Mouse (Mus musculus) left cerebral cortex, postnatal 4 days (tissue): Measurements from ENCODE around the gene C4b. TPM values are rescaled to one million over a fixed set of nuclear protein-coding genes. Genes with fewer than 3 reads are reported as not detected.
A peak's percentile ranks its signal among the peaks of the same experiment; 100 is the strongest.
"Not testable (repeated sequence)": the region's sequence is repeated elsewhere in the genome, so short reads cannot be mapped to it uniquely, and the experiment has no call there.

Source experiments
- DNase-seq: peaks from one replicate; pipeline ENCODE4 v3.0.0-alpha.2; 2022
- intact Hi-C: fragments of 180-260 bp; cut with DNase I; formaldehyde crosslinking; loops from one replicate; pipeline ENCODE4 v1.15.1; 2025
- total RNA-seq, 2 experiments: library from RNA; stranded (reverse); gene quantifications; 2 replicates each; pipeline ENCODE4 v1.2.3; 2021

C4b gene
- total RNA-seq, 2 experiments from 2014 or later = 4.4 TPM

DNA sequence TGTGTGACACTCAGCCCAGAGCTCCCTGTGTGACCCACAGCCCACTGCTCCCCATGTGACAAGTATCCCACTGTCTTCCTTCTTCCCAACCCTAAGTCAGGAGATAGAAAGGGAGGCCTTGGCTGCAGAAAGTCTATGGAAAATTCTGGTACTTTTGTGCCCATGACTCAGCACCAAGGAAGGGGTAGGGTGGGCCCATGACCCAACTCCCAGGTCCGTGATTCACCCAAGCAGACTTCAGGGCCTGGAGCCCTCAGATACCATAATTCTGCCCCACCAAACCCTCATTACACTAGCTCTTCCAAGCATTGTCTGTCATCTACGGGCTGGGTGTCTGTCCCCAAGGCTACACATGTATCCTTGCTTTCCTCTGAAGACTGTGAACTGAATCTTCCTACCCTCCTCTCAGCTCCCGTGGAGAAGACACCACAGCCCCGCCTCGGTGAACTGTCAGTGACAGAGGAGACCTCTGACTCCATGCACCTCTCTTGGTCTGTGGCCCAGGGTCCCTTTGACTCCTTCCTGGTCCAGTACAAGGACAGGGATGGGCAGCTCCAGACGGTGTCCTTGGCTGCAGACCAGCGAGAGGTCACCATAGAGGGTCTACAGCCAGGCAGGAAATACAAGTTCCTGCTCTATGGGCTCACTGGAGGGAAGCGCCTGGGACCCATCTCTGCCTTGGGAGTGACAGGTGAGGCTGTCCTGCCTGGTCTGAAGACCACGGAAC, 29.3 kb downstream of the C4b start:
- intact Hi-C loops, DNase-seq: not testable (repeated sequence)

DNA sequence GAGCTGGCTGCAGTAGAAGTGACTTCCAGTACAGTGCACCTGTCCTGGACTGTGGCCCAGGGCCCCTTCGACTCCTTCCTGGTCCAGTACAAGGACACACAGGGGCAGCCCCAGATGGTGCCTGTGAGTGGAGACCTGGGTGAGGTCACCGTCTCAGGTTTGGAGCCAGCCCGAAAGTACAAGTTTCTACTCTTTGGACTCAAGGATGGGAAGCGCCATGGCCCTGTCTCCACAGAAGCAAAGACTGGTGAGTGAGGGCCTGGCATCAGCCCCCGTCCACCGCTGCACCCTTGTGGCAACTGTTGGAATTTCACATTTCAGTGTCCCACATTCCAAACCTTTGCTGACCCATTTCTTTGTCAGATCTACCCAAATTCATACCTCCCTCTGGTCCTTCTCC, 30.7 kb downstream of the C4b start:
- DNase-seq = peak; percentile 70
- intact Hi-C loops = no loop called here

DNA sequence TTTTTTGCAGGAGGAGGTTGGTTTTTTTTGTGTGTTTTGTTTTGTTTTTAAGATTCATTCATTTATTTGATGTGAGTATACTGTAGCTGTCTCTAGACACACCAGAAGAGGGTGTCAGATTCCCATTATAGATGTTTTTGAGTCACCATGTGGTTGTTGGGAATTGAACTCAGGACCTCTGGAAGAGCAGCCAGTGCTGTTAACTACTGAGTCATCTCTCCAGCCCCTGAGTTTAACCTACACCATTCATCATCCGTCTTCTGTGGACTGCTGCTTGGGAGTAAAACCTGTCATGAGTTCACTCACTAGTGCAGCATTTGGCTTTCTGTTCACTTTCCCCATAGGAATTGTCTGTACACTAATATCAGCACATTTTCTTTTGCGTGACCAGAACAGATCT, 37.2 kb downstream of the C4b start:
- DNase-seq, intact Hi-C loops: not testable (repeated sequence)

- intact Hi-C loops = no loop called here
- DNase-seq = no peak
Observed at GRCm38 (mm10) chr17:34700671-34701071, 43.0 kb downstream of the C4b start.

DNA sequence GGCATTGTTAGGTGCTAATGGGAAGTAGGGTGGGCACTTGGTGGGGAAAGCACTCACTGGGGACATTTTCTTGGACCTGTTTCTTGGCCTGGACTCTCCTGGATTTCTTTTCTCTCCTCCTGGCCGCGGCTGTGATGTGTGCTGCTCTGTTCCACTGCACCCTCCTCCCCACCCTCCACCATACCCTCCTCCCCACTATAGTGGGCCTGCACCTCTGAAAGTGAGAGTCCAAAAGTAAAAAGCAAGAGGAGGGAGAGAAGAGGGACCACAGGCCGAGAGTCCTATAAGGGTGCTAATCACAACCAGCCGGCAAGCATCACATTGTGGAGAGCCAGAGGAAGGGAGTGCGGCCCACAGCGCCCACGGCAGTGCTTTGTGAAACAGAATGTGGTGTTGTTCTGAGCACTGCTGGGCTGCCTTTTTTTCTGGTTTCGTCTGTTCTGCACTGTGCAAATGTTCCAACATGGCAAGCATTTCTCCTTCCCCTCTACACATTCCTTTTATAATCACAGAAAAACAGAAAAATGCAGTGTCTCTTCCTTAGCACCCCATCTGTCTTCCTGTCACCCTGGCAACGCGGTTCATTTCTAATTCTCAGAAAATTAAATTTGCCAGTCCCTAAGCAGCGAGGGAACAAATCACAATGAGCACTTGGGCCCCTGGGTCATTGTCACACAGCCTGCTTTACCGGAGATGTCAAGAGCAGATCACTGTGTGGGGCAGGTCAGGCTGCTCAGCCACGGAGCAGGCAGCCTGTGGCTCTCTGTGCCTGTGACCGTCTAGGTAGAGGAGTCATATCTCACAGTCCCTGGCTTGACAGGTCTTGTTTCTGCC, 43.9 kb downstream of the C4b start:
- DNase-seq = no peak
- intact Hi-C loops = no loop called here

DNA sequence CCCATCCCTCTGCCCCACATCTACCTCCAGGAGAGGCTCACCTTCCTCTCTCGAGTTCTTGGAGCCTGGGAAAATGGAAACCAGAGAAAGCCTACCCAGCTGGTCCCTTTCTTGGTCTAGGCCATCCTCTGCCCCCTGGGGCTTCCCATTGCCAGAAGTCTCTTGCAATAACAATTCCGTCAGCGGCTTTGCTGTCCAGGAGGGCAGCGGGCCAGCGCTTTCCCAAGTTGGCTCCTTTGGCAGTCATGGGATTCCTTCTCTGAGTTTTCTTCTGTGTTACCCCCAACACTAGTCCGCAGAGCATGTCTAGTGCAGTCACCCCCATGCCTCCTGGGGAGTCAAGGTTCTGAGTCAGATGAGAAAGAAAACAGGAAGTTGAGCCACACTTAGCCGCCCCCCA, 50.8 kb downstream of the C4b start:
- intact Hi-C loops = no loop called here
- DNase-seq = peak; percentile 58

DNA sequence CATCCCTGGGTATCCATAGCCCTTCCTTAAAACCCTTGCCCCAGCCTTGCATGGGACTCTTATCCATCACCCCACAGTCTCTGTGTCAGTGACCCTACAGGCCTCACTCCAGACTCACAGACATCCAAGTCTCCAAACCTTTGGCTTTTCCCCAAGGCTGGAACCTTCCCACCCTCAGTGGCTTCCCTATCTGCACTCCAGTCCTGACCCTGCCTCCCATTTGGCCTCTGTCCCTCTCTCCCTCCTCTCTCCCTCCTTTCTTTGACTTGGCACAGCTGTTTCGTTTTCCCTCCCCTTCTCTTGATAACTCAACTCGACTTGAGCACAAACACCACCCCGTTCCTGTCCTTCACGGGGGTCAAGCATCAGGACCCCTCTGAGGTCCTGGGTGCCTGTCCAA, 53.2 kb downstream of the C4b start:
- intact Hi-C loops = no loop called here
- DNase-seq = no peak

- intact Hi-C loops = no loop called here
- no peak for DNase-seq
Observed at GRCm38 (mm10) chr17:34688889-34689288, 54.8 kb downstream of the C4b start.

DNA sequence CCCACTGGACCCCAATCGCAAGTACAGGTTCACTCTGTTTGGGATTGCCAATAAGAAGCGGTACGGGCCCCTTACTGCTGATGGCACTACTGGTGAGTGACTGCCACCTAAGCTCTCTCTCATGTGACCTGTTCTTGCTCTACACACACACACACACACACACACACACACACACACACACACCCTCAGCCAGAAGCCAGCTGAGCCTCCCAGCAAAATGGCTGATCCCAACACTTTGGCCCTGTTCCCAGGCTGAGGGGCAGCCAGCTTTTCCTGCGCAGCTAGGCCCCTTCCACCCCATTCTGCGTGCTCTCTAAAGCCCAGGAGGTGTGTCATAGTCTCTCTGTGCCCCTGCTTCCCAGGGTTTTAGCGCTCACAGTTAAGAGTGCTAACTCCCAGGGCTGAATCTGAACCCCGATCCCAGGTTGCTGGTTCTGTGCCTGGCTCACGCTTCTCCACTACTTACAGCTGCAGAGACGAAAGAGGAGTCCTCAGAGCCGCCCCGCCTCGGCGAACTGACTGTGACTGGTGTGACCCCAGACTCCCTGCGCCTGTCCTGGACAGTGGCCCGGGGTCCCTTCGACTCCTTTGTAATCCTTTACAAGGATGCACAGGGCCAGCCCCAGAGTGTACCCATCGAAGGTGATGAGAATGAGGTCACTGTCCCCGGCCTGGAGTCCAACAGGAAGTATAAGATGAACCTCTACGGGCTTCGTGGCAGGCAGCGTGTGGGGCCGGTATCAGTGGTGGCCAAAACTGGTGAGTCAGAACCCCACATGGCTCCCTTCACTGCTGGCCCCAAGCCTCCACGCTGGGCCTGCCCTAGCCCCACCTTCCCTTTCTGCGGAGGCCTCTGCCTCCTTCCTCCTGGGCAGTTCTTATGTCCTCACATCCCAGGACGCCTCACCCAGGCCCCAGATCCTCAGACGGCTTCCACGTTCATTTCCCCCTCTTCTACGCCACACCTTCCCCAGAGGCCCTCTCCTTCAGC, 58.3 kb downstream of the C4b start:
- intact Hi-C loops = no loop called here
- DNase-seq = peak; percentile 93

GRCm38 (mm10) chr17:34684253-34684893, 59.3 kb downstream of the C4b start:
- intact Hi-C loops = no loop called here
- DNase-seq = no peak

GRCm38 (mm10) chr17:34683686-34684220, 59.9 kb downstream of the C4b start:
- DNase-seq = no peak
- intact Hi-C loops = no loop called here

DNA sequence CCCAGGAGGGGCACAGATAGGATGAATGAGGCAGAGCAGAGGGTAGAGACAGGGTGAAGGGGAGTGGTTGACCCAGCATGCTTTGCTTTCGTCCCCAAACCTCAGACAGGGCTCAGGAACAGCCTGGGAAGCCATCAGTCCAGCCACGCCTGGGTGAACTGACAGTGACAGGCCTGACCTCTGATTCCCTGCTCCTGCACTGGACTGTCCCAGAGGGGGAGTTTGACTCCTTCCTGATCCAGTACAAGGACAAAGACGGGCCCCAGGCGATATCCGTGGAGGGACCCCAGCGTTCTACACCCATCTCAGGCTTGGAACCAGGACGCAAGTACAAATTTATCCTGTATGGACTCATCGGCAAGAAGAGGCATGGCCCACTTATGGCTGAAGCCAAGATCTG, 60.5 kb downstream of the C4b start:
- intact Hi-C loops = no loop called here
- no peak for DNase-seq

- no peak for DNase-seq
- intact Hi-C loops = no loop called here
Observed at GRCm38 (mm10) chr17:34681881-34682536, 61.7 kb downstream of the C4b start.

DNA sequence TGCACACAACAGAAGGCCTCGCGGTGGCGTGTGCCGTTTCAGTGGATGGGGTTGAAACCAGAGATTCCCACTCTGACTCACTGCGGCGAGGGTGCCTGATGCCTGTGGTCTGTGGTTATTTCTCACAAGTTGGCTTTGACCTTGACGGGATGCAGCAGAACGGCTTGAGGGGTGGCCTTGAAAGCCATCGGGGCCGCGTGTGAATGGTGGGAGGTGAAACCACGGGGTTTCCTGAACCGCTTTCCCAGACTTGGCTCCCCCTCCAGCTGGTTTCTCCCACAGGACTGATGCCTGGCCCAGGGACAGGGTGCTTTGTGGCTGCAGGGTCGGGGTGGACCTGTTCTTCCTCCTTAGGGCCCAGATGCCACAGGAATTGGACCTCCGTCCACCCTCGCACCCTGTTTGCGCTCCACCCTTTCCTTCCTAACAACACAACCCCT, 62.5 kb downstream of the C4b start:
- intact Hi-C loops = no loop called here
- DNase-seq = no peak

DNA sequence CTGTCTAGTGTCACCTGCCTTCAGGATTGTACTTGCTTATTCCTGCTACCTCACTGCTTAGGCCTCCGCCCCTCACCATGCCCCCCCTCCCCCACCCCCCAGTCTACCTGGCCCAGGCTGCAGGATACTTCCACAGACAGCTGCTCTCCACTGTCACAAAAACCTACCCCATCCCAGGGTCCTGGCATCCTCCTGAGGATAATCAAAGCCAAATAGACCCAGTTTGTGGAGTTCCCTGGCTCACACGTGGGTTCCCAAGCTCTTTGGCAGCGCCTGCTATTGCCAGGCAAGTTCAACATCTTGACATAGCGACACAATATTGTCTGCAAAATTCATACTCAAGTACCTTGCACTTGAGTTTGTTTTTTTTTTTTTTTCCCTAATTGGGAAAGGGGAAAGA, 63.1 kb downstream of the C4b start:
- intact Hi-C loops = no loop called here
- no peak for DNase-seq

- DNase-seq = no peak
- intact Hi-C loops = no loop called here
Observed at GRCm38 (mm10) chr17:34680191-34680590, 63.5 kb downstream of the C4b start.
